Mouse (Mus musculus) ES-CJ7 (cell line): ENCODE data around the gene Tbx10.
"Not testable (repeated sequence)": the region's sequence is repeated elsewhere in the genome, so short reads cannot be mapped to it uniquely, and the experiment has no call there.

Experiments
- DNase-seq: peaks from one replicate; pipeline ENCODE4 v3.0.0; 2011; ENCODE audit warnings: low read depth, low spot score

The Tbx10 gene

DNA sequence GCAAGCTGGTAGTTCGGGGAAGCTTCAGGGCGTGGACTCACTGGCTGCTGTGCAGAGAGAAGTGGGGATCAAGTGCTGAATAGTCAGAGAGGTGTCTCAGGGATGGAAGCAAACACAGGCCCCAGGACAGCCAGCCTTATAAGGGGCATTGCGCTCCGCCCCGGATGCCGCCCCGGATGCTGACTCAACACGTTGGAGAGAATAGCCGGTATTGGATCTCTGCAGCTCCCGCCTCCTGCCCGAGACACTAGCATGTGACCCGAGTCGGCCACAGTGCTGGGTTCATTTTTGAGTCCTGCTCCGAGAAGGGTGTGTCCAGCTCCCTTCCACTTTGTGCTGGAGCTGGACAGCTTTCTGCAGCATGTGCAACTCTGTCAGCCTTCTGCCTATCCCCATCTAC, 49.6 kb downstream of the Tbx10 start:
- DNase-seq = peak; percentile 76

DNA sequence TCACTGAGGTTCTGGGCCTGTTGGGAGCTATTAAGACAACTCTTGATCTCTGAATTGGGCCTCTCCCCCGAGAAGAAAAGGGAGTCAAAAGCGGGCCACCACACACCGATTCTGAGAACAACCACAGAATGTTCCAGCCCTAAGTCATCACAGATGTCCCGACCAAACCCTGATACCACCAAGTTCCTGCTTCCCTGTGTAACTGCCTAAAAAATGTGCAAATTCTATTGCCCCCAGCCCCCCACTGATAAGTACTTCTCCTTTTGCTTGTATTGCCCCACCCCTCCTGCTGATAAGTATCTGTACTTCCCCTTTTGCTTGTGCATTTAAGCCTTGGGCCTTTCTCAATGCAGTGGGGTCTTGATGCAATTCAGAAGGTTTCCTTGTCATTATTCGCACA, 51.6 kb downstream of the Tbx10 start:
- DNase-seq = not testable (repeated sequence)

DNA sequence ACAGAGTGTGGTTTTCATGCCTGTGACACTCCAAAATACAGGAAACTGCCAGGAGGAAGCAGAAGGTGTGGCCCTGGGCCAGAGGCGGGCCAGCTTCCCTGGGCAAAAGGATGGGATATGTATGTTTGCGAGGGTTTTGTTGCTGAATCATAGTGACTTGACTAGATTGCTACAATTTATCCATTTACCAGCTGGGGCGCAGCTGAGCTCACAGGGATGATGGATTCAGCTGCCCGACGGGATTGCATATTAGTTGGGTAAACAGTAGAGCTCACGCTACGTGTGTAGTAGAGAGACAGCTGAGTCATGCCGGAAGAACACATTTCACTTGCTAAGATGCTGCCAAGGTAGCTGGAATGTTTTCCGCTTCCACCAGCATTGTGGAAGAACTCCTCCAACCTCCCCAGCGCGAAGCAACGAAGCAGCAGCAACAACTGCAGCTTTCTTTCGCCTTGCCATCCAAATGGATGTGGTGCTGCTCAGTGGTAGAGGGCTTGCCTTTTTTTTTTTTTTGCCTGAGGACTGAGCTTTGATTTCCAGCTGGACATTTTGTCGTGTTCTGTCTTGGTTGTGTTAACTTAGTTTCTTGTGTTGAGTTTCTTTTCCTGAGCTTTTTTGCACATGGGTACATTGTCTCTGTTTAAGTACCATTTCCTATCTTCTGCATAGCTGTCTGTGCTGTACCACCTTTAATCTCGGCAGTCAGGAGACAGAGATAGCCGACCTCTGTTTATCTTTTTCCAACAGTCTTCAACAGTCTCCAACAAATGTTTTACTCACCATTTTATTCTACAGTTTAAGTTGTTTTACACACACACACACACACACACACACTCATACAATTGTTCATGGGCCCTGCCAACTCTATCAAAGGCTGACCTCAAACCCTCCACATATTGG, 53.7 kb downstream of the Tbx10 start, which contains the start of gene Gstp2:
Gene Gstp2 (minus strand): TSS at position 58 of the 900 bp plus-strand sequence.
- DNase-seq = peak; percentile 94

DNA sequence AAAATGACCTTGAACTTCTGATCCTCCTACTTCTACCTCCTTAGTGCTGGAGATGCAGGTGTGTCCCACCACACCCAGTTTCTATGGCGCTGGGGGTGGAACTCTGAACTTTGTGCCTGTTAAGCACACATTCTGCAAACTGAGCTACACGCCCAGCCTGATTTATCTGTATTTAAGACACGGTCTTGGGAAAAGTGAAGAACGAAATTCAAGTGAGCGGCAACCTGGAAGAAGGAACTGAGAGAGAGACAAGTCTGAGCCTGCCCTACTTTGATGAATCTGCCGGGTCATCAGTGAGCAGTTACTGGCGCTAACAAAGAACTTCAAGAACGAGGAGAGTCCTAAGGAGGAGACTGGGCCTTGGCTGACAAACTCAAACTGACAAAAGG, 54.3 kb downstream of the Tbx10 start:
- peak; percentile 91 for DNase-seq

DNA sequence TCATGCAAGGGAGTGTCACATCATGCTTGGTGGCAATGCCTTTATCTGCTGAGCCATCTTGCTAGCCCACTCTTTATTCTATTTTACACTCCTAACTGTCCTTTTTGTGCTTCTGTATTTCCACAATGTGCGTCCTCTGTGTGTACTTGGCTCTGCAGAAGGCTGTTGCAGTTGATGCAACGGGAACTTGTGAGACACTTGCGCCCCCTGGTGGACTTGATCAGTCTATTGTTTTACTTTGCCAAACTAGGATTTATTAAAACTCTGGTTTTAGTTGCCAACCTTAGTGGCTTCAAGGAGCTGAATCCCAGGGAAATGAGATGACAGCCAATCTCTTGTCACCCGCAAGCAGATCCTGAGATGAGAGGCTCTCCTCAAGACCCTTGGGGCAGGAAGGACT, 55.3 kb downstream of the Tbx10 start:
- peak; percentile 92 for DNase-seq

DNA sequence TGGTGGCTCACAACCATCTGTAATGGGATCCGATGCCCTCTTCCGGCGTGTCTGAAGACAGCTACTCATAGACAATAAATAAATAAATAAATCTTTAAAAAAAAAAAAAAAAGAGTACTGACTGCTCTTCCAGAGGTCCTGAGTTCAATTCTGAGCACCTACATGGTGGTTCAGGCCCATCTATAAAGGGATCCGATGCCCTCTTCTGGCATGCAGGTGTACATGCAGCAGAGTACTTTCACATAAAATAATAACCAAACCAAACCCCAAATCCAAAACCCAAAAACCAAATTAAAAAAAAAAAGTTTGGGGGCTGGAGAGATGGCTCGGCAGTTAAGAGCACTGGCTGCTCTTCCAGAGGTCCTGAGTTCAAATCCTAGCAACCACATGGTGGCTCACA, 56.5 kb downstream of the Tbx10 start:
- DNase-seq = not testable (repeated sequence)
